Mouse (Mus musculus) small intestine, adult 2 months (tissue): ENCODE data around the gene Tgfbi.

ENCODE experiments used
- CTCF ChIP-seq: fragments of 200-500 bp; IDR thresholded peaks from 2 replicates; pipeline ENCODE4 v1.5.1; 2012; ENCODE audit warnings: low read depth, mild to moderate bottlenecking, control low read depth, inconsistent platforms, low read length, moderate library complexity, mixed read lengths; ENCODE audit not compliant: insufficient replicate concordance, insufficient read length; ENCODE audit errors: extremely low read depth
- POLR2A ChIP-seq: fragments of 200-500 bp; IDR thresholded peaks from 2 replicates; pipeline ENCODE4 v1.6.1; 2012; ENCODE audit warnings: low read depth, mild to moderate bottlenecking, control low read depth, inconsistent platforms, low read length, moderate library complexity

- TF ChIP-seq CTCF (no peak), POLR2A (no peak)
Measured at GRCm38 (mm10) chr13:56615223-56615622, 5.9 kb downstream of the Tgfbi start.
